Mouse (Mus musculus) midbrain, embryonic 15.5 days (tissue): ENCODE measurements at regions not wholly inside any gene's neighbourhood (a gene's known extent, or its start where the extent isn't known, plus 50 kb on each side); places are given as distances from the start of the nearest gene placed in this dataset.

Experiments used
- ATAC-seq: fragments of 200-750 bp; cut with Nextera tagmentation; replicated peaks from 2 replicates; pipeline ENCODE4 v1.8.0; 2017; ENCODE audit warnings: moderate TSS enrichment
- H3K27ac ChIP-seq: fragments of 300-500 bp; sonication (generic); 2 replicates; pipeline ENCODE4 v1.5.1; 2015; ENCODE audit warnings: mild to moderate bottlenecking, inconsistent platforms
- H3K27me3 ChIP-seq: fragments of 300-500 bp; sonication (generic); replicated peaks from 2 replicates; pipeline ENCODE4 v1.6.1; 2015; ENCODE audit warnings: inconsistent platforms
- H3K36me3 ChIP-seq: fragments of 300-500 bp; sonication (generic); replicated peaks from 2 replicates; pipeline ENCODE4 v1.6.1; 2015; ENCODE audit warnings: inconsistent platforms
- H3K4me1 ChIP-seq: fragments of 300-500 bp; sonication (generic); 2 replicates; pipeline ENCODE4 v1.6.1; 2015; ENCODE audit warnings: inconsistent platforms
- H3K4me2 ChIP-seq: fragments of 300-500 bp; sonication (generic); 2 replicates; pipeline ENCODE4 v1.6.1; 2015; ENCODE audit warnings: inconsistent platforms, mild to moderate bottlenecking, moderate library complexity
- H3K4me3 ChIP-seq: fragments of 300-500 bp; sonication (generic); 2 replicates; pipeline ENCODE4 v1.5.1; 2015; ENCODE audit warnings: mild to moderate bottlenecking, inconsistent platforms
- H3K9ac ChIP-seq: fragments of 300-500 bp; sonication (generic); 2 replicates; pipeline ENCODE4 v1.6.1; 2015; ENCODE audit warnings: mild to moderate bottlenecking, inconsistent platforms
- H3K9me3 ChIP-seq: fragments of 300-500 bp; sonication (generic); 2 replicates; pipeline ENCODE4 v1.6.1; 2016; ENCODE audit warnings: inconsistent platforms
- WGBS: fragments of 180-500 bp; shearing (Covaris S2); methylation state at CpG from one replicate; pipeline ENCODE4 v1.1.7; 2015; ENCODE audit warnings: mixed read lengths; 5-methylcytosine and 5-hydroxymethylcytosine counted together

GRCm38 (mm10) chr15:69483096-69483495, 2982.4 kb upstream of the Lrrc6 start:
- Histone ChIP-seq H3K4me2 (no peak overlapping the region), H3K4me3 (no peak overlapping the region), H3K27me3 (no peaks in the 10 kb centered on the region), H3K27ac (no peak overlapping the region), H3K9ac (no peak overlapping the region), H3K9me3 (no peaks in the 10 kb centered on the region), H3K4me1 (no peaks in the 10 kb centered on the region), H3K36me3 (no peaks in the 10 kb centered on the region)
- WGBS = 86% methylated on average over 2 of the region's 2 CpGs
- no peak for ATAC-seq

- H3K9ac ChIP-seq = no peak overlapping the region
- 83% methylated on average over 3 of the region's 3 CpGs for WGBS
- ATAC-seq = no peak
- no peak overlapping the region for H3K4me3 ChIP-seq
- no peaks in the 10 kb centered on the region for H3K36me3 ChIP-seq
- H3K27me3 ChIP-seq = no peaks in the 10 kb centered on the region
- H3K9me3 ChIP-seq = no peaks in the 10 kb centered on the region
- no peaks in the 10 kb centered on the region for H3K4me1 ChIP-seq
- H3K27ac ChIP-seq = no peak overlapping the region
- H3K4me2 ChIP-seq = no peak overlapping the region
These were observed 2980.4 kb upstream of the Lrrc6 start for GRCm38 (mm10) chr15:69481087-69481486.

GRCm38 (mm10) chr15:69477050-69477449, 2976.3 kb upstream of the Lrrc6 start:
- no peak overlapping the region for H3K4me3 ChIP-seq
- H3K4me2 ChIP-seq = no peak overlapping the region
- no peak for ATAC-seq
- H3K9ac ChIP-seq = no peak overlapping the region
- H3K9me3 ChIP-seq = no peaks in the 10 kb centered on the region
- H3K27ac ChIP-seq = no peak overlapping the region
- WGBS = 88% methylated on average over 3 of the region's 3 CpGs
- H3K27me3 ChIP-seq = no peaks in the 10 kb centered on the region
- no peaks in the 10 kb centered on the region for H3K4me1 ChIP-seq
- no peaks in the 10 kb centered on the region for H3K36me3 ChIP-seq

- no peak for ATAC-seq
- H3K4me1 ChIP-seq = no peaks in the 10 kb centered on the region
- 84% methylated on average over 1 of the region's 1 CpGs for WGBS
- no peak overlapping the region for H3K4me2 ChIP-seq
- H3K27me3 ChIP-seq = no peaks in the 10 kb centered on the region
- H3K4me3 ChIP-seq = no peak overlapping the region
- no peak overlapping the region for H3K27ac ChIP-seq
- no peak overlapping the region for H3K9ac ChIP-seq
- H3K36me3 ChIP-seq = no peaks in the 10 kb centered on the region
- no peaks in the 10 kb centered on the region for H3K9me3 ChIP-seq
These were observed 2968.9 kb upstream of the Lrrc6 start for GRCm38 (mm10) chr15:69469566-69469965.

- no peaks in the 10 kb centered on the region for H3K36me3 ChIP-seq
- no peak overlapping the region for H3K4me2 ChIP-seq
- no peaks in the 10 kb centered on the region for H3K4me1 ChIP-seq
- H3K9ac ChIP-seq = no peak overlapping the region
- H3K27me3 ChIP-seq = no peaks in the 10 kb centered on the region
- H3K4me3 ChIP-seq = no peak overlapping the region
- no peaks in the 10 kb centered on the region for H3K9me3 ChIP-seq
- no peak overlapping the region for H3K27ac ChIP-seq
- 87% methylated on average over 2 of the region's 2 CpGs for WGBS
- no peak for ATAC-seq
These were observed 2960.0 kb upstream of the Lrrc6 start for GRCm38 (mm10) chr15:69460581-69461194.

GRCm38 (mm10) chr15:69457473-69457872, 2956.8 kb upstream of the Lrrc6 start:
- H3K9ac ChIP-seq = no peak overlapping the region
- no peak for ATAC-seq
- no peak overlapping the region for H3K4me3 ChIP-seq
- no peaks in the 10 kb centered on the region for H3K27me3 ChIP-seq
- no peak overlapping the region for H3K27ac ChIP-seq
- no peaks in the 10 kb centered on the region for H3K36me3 ChIP-seq
- no peaks in the 10 kb centered on the region for H3K4me1 ChIP-seq
- 25% methylated on average over 4 of the region's 4 CpGs for WGBS
- H3K4me2 ChIP-seq = no peak overlapping the region
- H3K9me3 ChIP-seq = no peaks in the 10 kb centered on the region

GRCm38 (mm10) chr15:69456191-69456770, 2955.6 kb upstream of the Lrrc6 start:
- Histone ChIP-seq H3K27me3 (no peaks in the 10 kb centered on the region), H3K4me3 (no peak overlapping the region), H3K36me3 (no peaks in the 10 kb centered on the region), H3K9ac (no peak overlapping the region), H3K4me1 (no peaks in the 10 kb centered on the region), H3K4me2 (no peak overlapping the region), H3K9me3 (no peaks in the 10 kb centered on the region), H3K27ac (no peak overlapping the region)
- 64% methylated on average over 4 of the region's 4 CpGs for WGBS
- no peak for ATAC-seq

- Histone ChIP-seq H3K9me3 (no peaks in the 10 kb centered on the region), H3K36me3 (no peaks in the 10 kb centered on the region), H3K9ac (no peak overlapping the region), H3K4me1 (no peaks in the 10 kb centered on the region), H3K4me3 (no peak overlapping the region), H3K27ac (no peak overlapping the region), H3K27me3 (no peaks in the 10 kb centered on the region), H3K4me2 (no peak overlapping the region)
- no peak for ATAC-seq
- WGBS = 85% methylated on average over 3 of the region's 3 CpGs
These were observed 2940.3 kb upstream of the Lrrc6 start for GRCm38 (mm10) chr15:69441008-69441407.

- ATAC-seq = no peak
- no peaks in the 10 kb centered on the region for H3K9me3 ChIP-seq
- 97% methylated on average over 1 of the region's 1 CpGs for WGBS
These were observed 2912.9 kb upstream of the Lrrc6 start for GRCm38 (mm10) chr15:69413531-69414011.

GRCm38 (mm10) chr15:69389575-69389974, 2888.9 kb upstream of the Lrrc6 start:
- no peaks in the 10 kb centered on the region for H3K4me1 ChIP-seq
- ATAC-seq = no peak
- WGBS = 77% methylated on average over 4 of the region's 4 CpGs

More at GRCm38 (mm10) chr15:69413531-69414011, 2912.9 kb upstream of the Lrrc6 start:
- Histone ChIP-seq H3K4me3 (no peak overlapping the region), H3K27me3 (no peaks in the 10 kb centered on the region), H3K4me1 (no peaks in the 10 kb centered on the region), H3K36me3 (no peaks in the 10 kb centered on the region), H3K9ac (no peak overlapping the region), H3K27ac (no peak overlapping the region), H3K4me2 (no peak overlapping the region)

GRCm38 (mm10) chr15:69387466-69387865, 2886.8 kb upstream of the Lrrc6 start:
- Histone ChIP-seq H3K9me3 (no peaks in the 10 kb centered on the region), H3K4me1 (no peaks in the 10 kb centered on the region), H3K9ac (no peak overlapping the region), H3K27me3 (no peaks in the 10 kb centered on the region), H3K27ac (no peak overlapping the region), H3K4me3 (no peak overlapping the region), H3K4me2 (no peak overlapping the region), H3K36me3 (no peaks in the 10 kb centered on the region)
- ATAC-seq = no peak

More at GRCm38 (mm10) chr15:69389575-69389974, 2888.9 kb upstream of the Lrrc6 start:
- no peaks in the 10 kb centered on the region for H3K36me3 ChIP-seq
- H3K4me2 ChIP-seq = no peak overlapping the region
- no peaks in the 10 kb centered on the region for H3K27me3 ChIP-seq
- H3K9me3 ChIP-seq = no peaks in the 10 kb centered on the region
- H3K4me3 ChIP-seq = no peak overlapping the region
- no peak overlapping the region for H3K9ac ChIP-seq
- no peak overlapping the region for H3K27ac ChIP-seq

- H3K27ac ChIP-seq = no peak overlapping the region
- H3K4me2 ChIP-seq = no peak overlapping the region
- H3K9me3 ChIP-seq = no peaks in the 10 kb centered on the region
- H3K36me3 ChIP-seq = no peaks in the 10 kb centered on the region
- no peaks in the 10 kb centered on the region for H3K4me1 ChIP-seq
- H3K4me3 ChIP-seq = no peak overlapping the region
- H3K9ac ChIP-seq = no peak overlapping the region
- no peaks in the 10 kb centered on the region for H3K27me3 ChIP-seq
- no peak for ATAC-seq
These were observed 2864.7 kb upstream of the Lrrc6 start for GRCm38 (mm10) chr15:69365440-69365839.

GRCm38 (mm10) chr15:69350053-69350739, 2849.5 kb upstream of the Lrrc6 start:
- Histone ChIP-seq H3K27ac (no peak overlapping the region), H3K4me1 (no peaks in the 10 kb centered on the region), H3K4me3 (no peak overlapping the region), H3K9ac (no peak overlapping the region), H3K9me3 (no peaks in the 10 kb centered on the region), H3K4me2 (no peak overlapping the region), H3K36me3 (no peaks in the 10 kb centered on the region), H3K27me3 (no peaks in the 10 kb centered on the region)
- WGBS = 67% methylated on average over 7 of the region's 7 CpGs
- no peak for ATAC-seq
